Mouse (Mus musculus): ENCODE measurements at regions not wholly inside any gene's neighbourhood (a gene's known extent, or its start where the extent isn't known, plus 50 kb on each side); places are given as distances from the start of the nearest gene placed in this dataset.

- TF ChIP-seq POLR2A (IDR thresholded peaks at IDR 0.05; ENCODE audit: low read depth, low read length) (no peak), CTCF (IDR thresholded peaks at IDR 0.05; ENCODE audit: extremely low read depth, insufficient read depth, insufficient read length, insufficient replicate concordance) (no peak)
Measured at GRCm38 (mm10) chr4:55281486-55282096, 68.3 kb upstream of the Rad23b start.

All from spleen, adult 2 months (tissue).